Mouse (Mus musculus) fibroblast of lung, adult 2 months (primary cell): Measurements from ENCODE around the gene Cfap77.

Source experiments
- DNase-seq: peaks from one replicate; pipeline ENCODE4 v3.0.0-alpha.2; 2011; ENCODE audit warnings: low read depth

Cfap77 gene

DNA sequence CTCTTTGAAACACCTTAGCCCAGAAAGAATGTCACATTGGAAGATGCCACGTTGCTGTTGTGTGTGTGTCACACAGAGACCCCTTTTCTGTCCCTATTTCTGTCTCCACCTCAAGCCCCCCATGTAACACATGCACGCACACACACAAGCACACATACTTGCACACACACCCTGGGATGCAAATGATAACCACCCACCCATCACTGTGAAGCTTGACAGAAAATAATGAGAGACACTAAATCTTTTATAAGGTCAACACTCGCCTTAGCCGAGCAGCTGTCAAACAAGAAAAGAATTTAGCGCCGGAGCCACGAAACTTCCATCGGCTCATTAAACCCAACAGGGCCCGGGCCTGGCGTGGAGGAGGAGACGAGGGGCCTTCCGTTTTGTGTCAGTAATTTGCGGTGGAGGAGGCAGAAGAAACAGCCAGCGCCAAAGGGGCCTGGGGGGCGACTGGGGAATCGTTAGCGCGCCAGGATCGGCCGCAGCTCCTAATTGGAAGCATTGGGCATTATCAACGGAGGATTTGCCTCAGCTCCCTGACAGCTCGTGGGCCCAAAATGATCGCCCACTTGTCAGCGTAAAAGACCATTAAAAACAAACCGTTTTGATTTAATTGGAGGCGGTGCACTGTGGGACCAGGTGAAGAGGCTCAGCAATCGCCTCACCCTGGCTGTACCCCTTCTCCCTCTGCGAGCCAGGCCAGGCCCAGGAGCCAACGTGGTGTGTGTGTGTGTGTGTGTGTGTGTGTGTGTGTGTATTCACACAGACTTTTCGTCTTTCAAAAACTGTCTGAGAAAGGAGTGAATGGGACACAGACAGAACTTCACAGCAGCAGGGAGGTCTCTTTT, 111.0 kb downstream of the Cfap77 start:
- no peak for DNase-seq

DNA sequence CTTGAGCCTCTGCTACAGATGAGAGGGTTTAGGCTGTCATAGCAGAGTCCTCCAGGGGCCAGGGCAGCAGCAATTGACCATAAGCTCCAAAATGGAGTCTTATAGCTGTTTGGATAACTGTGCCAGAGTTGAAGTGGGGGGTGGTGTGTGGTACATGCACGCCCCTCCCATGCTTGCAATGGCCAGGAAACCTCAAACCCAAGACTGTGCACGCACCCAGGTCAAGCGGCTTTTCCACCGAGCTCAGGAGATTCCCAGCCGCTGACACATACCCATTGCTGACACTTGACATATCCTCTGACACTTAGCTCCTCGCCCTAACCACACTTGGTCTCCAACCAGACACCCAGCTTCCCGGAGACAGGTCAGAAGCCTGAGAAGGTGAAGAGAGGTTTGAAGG, 115.9 kb downstream of the Cfap77 start:
- peak; percentile 15 for DNase-seq

DNA sequence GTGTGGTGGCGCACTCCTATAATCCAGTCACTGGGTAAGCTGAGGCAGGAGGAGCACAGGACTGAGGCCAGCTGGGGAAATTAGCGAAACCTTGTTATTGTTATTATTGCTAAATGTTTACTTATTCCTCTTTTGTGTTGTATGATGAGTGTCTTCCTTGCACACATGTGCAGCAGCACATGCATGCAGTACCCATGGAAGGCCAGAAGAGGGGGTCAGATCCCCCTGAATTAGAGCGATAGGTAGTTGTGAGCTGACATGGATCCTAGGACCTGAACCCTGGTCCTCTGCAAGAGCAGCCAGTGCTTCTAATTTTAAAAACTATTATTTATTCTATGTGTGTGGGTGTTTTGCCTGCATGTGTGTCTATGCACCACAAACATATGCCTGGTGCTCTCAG, 124.3 kb downstream of the Cfap77 start:
- no peak for DNase-seq

DNA sequence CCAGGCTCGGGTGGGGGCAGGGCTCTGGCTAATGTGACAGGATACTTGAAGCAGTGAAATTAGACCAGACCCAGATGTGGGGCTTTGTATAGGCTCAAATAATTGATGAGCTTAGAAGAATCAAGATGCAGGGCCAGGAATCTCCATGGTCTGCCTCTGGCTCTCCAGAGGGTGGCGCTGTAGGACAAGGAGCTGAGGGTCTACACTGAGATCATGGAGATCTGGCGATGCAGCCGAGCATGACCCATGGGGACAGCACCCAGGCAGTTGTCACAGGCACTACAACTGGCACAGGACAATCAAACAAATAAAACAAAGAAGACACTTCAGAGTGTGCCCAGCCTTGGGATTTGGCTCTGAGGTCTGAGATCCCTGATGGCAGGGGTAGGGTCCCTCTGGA, 131.0 kb downstream of the Cfap77 start:
- no peak for DNase-seq

DNA sequence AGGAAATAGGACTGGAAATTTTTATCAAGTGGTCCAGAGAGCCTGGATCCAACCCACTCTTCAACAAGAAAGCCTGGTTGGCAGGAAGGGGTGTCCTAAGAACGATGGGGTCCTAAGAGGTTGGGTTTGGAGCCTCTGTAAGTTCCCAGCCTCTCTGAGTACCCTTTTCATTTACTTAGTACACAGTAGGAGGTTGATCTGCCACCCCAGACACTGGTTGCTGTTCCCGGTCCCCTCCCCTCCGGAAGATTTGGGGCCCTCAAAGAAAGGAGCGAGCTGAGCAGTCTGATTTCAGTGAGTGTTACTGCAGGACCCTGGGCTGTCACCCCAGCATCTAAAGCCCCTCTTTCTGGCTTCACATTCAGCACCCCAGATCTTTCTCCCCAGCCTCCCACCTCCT, 135.9 kb downstream of the Cfap77 start:
- DNase-seq = no peak

DNA sequence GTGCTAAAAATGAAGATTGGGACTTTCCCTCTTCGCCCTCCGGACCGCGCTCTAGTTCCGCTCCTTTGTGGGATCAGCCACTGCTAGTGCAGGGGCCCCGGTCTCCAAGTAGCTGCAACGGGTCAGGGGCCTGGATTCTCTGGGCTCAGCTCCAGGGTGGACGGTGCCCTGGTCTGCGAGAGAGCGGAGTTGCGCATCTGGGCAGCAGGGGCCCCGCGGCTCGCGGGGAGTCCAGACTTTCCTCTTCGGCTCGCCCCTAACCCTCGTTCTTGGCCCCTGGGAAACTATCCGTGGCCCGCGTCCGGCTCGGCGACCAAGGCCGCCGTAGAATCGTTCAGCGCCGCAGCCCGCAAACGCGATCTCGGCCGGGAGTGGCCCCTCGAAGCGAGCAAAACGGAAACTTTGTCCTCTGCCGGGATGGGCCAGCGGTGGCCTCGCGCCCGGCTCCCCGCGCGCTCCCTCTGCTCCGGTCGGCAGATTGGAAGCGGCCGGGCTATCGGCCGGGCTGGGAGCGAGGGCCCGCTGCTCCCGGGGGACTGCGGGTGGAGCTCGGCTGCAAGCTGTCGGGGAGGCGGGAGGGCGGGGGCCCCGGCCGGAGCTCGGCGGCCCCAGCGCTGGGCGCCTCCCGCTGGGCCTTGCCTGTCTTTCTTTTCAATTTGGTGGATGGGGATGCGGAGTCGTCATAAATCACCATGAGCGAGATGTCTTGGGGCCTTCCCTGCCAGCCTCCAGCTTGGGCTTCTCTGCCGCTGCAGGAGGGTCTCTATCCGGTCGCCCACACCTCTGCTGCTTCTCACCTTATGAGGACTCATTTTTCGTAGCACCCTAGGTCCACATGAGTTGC, 137.1 kb downstream of the Cfap77 start:
- DNase-seq = no peak

DNA sequence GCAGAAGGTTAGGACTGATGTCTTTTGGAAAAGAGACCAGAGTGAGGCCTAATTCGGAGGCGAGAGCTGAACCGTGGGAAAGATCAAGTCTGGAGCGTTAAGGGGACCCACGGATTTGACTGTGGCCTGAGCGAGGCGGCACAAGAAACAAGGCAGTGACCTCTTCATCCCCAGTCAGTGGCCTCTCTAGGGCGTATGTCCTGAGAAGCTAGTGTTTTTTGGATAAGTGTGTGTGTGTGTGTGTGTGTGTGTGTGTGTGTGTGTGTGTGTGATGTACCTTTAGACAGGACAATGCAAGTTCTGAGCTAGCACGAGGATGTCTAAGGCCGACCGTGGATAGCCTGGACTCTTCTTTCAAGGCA, 137.7 kb downstream of the Cfap77 start:
- DNase-seq = no peak

DNA sequence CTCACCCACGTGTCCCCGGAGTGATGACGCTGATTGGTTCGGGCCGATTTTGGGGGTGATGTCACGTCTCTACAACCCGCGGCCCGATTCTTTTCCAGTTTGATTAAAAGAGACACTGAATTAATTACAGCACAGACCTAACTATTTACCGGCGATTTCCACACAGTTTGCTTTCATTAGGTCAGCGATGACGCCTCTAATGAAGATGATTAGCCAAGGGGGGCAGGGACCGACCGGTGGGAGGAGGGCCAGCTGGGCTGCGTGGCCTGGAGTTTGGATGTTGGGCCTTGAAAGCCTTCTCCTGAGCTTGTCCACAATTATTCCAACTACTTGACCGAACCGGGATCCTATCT, 138.4 kb downstream of the Cfap77 start, which contains the start of gene Barhl1:
TSS of gene Barhl1 (minus strand) at position 156 of the 353 bp plus-strand sequence.
- no peak for DNase-seq

DNA sequence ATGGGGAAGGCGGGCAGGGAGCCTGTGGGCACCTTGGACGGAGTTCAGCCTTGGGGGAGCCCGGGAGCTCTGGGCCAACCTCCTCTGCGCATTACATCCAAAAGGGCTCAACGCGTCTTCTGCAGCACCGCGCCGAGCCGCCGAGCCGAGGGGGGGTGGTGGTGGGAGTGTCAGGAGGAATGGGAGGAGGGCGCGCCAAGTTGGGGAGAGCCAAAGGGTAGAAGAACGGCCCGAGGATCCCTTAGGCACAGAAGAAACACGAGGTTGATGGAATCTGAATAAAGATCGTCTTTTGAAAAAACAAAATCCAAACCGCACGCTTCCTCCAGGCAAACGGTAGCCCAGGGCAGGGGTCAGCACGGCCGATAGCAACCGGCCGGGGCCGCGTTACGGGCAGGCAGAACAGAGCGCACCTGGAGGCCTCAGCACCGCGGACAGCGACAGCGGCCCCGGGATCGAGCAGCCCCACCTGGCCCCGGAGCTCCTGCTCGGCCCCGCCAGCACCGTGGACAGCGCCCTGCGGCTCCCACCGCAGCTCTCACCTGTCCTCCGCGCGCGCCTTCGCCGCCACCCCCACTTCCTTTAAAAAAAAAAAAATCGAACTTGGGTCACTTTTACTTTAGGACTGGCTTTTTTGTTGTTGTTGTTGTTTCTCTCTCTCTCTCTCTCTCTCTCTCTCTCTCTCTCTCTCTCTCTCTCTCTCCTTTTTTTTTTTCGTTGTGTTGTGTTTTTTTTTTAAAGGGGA, 138.9 kb downstream of the Cfap77 start:
- DNase-seq = no peak

DNA sequence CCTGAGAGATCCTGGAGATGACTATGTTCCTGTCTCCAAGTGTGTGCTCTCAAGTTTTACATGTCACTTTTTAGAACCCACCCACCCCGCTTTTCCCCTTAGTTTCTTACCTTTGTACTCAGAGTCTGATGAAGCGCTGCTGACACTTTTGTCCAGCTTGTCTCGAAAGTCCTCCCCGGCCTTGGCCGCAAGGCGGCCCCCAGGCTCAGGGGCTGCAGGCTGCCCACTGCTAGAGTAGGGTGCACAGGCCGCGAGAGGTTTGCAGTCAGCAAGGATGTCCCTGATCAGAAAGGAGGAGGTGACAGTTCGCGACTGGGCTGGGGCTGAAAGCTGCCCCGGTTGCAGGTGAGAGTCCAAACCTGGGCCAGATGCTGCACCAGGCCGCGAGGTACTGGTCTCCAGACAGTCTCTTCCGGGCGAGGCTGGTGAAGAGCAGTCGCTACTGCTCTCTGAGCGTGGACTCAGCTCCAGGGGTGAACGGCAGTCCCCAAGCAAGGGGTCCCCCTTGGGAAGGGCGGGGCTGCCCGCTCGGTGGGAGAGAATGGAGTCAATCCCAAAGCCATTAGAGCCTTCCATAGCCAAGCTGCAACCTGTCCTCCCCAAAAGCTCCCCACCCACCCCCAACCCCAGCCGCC, 139.6 kb downstream of the Cfap77 start:
- DNase-seq = no peak

DNA sequence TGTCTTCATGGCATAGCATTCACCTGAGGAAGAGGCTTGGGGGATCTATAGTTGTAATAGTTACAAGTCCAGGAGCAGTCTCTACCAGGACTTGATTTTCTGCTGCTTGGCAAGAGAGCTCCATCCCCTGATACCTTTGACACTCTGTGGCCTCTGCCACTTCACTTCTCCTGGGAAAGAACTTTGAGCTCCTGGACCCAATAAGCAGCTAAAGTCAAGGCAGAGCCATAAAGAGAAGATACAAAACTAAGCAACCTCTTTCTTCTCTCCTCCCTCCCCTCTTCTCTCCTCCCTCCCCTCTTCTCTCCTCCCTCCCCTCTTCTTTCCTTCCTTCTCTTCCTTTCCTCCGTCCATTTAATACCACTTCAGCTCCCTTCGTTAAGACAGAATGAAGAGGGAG, 140.7 kb downstream of the Cfap77 start:
- DNase-seq = no peak

DNA sequence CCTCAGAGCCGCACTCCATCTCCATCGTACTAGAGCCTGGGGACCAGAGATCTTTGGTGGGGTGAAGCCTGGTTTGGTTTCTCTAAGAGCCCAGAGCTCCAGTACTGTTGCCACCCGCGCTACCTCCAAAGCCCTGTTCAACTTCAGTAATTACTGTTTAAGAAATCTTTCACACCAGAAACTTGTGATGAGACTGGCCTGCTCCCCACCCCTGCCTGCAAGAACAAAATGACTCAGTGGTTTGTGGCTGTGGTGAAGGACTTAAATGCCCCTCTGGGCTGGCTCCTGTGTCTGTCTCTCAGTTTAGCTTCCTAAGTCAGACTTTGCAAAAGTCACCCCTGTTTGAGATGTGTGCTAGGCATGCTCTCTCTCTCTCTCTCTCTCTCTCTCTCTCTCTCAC, 141.9 kb downstream of the Cfap77 start:
- no peak for DNase-seq

DNA sequence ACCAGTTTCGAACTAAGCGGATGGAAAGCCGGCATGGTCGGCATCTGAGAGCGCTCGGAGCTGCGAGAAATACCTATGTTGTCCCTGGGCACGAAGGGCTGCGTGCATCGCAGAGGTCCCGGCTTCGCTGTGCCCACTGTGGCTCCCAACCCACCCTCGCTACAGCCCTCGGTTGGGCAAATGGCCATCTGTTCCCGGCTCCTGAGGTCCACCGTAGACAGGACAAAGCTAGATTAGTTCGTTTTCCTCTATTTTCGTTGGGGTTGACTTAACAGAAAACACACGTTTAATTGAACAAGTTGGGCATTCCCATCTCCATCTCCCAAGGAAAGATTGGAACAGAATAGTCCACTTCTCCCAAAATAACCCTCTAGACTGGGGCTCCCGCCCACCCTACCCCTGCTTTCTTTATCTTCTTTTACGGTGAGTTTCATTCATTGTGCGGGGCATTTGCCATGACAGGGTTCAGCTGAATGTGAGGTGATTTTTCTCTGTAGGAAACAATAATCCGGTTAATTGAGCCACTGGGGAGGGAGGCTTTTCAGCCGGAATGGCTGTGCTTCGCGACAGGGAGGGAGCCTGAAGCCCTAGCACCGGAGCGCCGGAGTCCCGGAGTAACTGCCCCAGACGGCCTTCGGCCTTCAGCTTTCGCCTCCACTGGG, 142.7 kb downstream of the Cfap77 start:
- no peak for DNase-seq

DNA sequence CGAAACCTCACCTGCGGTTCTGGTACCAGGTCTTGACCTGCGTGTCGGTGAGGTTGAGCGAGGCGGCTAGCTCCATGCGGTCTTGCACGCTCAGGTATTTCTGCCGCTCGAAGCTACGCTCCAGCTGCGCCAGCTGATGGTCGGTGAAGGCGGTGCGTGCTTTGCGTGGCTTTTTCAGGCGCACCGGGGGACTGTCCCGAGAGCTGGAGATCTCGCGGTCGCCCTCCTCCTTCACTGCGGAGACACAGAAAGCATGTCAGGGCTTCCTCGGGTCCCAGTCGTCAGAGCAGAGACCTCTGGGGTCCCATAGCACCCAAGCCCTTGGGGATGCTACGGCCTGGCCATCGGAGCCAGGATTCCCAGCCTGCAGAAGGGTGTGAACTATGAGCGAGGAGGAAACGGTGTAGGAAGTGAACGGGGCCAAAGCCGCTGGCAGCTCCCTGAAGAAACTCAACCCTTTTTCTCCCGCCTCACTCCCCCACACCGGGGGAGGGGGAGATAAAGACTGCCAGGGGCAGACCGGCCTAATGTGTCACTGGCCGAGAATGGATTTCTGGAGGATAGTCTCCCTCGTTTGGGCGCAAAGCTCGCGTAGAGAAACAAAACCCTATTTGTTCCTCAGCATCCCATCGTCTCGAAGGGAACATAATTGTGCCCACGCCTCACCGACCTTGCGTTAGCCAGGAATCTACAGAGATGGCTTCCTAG, 143.4 kb downstream of the Cfap77 start:
- DNase-seq = no peak

DNA sequence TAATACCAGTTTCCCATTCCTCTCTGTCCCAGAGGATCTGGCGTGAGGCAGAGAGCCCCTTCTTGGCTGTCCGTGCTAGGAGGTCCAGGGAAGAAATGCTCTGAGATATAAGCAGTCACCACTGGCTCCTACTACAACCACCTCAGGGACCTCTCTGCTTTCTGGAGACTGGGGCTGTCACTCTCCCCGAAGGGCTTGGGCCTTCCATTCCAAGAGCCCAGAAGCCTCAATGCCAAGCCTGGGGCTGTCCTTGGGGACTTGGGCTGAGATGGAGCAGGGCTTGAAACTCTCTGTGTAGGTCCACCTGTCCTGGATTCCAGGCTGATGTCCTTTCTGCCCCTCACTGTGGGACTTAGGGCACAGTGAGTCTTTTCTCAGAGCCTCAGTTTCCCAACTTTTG, 144.0 kb downstream of the Cfap77 start:
- no peak for DNase-seq

DNA sequence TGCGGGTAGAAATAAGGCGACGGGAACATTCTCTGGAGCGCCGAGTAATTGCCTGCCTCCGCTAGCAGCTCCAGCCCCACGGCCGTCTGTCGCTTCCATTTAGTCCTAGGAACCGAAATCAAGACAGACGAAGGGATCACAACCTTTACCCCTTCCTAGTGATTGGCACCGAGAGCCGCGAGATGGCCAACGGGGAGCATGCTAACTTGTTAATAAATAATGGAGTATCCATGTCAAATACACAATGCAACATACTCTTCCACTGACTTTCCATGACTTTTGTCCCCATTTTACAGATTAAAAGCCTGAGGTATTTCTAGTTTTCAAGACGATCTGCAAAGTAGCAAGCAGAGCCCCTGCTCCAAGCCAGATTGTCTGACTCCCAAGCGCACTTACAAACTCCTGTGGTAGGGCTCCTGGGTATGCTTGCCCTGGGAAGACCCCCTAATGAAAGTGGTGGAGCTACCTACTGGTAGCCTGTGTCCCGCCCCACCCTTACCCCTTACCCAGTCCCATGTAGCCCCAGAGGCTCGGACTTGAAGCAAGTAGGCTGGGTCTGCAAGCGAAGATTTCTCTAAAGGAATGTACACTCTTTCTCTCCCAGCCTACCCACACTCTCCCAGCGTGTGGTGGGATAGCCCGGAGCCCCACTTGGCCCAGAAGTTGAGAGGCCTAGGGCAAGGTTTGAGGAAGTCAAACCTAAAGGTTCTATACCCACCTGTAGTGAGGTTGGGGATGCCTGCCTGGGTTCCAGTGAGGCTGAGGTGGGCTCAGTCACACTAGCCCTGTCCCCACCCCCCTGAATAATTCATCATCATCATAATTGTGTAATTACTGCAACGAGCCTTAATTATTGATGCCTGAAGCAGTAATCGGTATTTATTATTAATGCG, 144.8 kb downstream of the Cfap77 start:
- no peak for DNase-seq

DNA sequence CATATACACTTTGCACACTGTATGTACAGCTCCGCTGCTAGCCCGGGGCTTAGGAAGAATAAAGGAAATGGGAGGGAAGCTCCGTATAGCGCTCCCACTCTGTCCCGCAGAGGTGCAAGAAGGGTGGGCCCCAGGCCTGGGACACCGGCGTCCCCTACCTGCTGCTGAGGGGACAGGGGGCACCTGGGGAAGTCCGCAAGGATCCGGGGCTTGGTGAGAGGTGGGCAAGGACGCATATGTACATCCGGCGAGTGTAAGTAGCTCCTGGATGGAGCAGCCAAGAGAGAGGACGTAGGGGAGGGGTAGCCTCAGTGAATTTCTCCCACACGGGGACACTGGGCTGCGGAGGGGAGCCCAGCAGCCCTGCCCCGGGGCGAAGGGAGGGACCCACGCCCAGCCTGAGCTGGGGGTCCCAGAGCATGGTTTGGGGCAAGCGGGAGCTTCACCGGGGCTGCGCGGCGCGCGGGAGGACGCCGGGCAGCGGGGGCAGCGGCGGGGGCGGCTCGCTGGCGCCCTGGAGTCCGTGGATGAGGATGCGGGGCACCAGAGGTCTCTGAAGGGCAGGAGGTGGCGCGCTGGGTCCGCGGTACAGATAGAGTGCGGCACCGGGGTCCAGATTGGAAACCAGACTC, 145.6 kb downstream of the Cfap77 start:
- DNase-seq = no peak

DNA sequence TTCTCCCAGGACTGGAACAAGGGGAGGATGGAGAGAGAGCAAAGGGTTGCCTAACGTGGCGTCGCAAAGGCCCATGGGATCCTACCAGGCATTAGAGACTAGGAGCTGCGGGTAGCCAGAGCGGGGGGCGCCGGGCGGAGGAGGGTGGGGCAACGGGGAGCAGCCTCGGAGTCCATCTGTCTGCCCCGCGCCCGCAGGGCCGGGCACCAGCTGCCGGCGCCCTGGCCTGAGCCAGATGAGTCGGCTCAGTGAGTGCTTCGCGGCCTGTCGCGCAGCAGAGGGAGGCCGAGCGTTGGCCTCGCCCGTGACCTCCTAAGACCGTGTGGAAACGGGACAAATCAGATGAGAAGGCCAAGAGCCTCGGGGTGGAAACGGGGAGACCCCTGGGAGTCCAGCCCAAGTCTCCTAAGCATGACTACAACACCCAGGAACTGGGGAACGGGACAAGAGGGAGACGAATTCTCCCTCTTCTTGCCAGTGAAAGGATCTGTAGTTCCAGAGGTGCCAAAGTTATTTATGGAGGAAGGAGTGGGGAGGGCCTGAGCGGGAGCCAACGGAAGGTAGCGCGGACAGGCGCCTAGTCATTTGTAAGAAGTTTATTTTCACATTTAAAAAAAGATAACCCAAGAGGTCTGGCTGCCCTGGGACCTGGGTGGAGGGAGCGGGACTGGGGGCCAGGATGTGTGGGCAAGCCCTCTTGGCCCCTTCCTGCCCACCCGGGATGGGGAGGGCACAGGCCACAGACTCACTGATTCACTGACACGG, 146.3 kb downstream of the Cfap77 start:
- DNase-seq = no peak
